Comparison of ENCODE assay signal across 21 mouse cellular contexts in genomic region chr16:90565182-90565581, GRCm38 (mm10).
DNase-seq lines count a peak whose midpoint lies in the region; ATAC-seq lines count a peak whose summit lies in the region.
"Had no signal": no experiment of that assay in that cellular context is flagged by ENCODE, and none has a peak within 500 bp of the region (broad histone marks: within the 10 kb centered on the region; RNA-seq: fewer than 3 reads in every experiment).

No protein-coding gene starts in this region.

- 0 out of 2 replicates have a peak overlapping the region, but pooled peaks have one; percentile 9 for H3K27ac ChIP-seq in hindbrain, embryonic 13.5 days
- no peak overlapping the region for H3K27ac ChIP-seq in hindbrain, embryonic 12.5 days
- H3K27ac ChIP-seq: gastrocnemius, adult 2 months; liver, embryonic 12.5 days; midbrain, embryonic 12.5 days; stomach, postnatal 0 days had no signal

- 69% methylated on average over 2 of the region's 2 CpGs for WGBS in hindbrain, embryonic 13.5 days
- 80% methylated on average over 2 of the region's 2 CpGs for WGBS in hindbrain, embryonic 12.5 days

- H3K9me3 ChIP-seq in hindbrain, embryonic 13.5 days: no peaks in the 10 kb centered on the region
- no peaks in the 10 kb centered on the region for H3K9me3 ChIP-seq in hindbrain, embryonic 12.5 days (replicated peaks)
- H3K9me3 ChIP-seq: liver, embryonic 12.5 days; midbrain, embryonic 12.5 days had no signal

- ATAC-seq in hindbrain, embryonic 13.5 days (ENCODE audit: low FRiP score): no peak
- ATAC-seq in hindbrain, embryonic 12.5 days (ENCODE audit: low FRiP score): no peak
- no peak for ATAC-seq in megakaryocyte progenitor cell, adult 5-6 weeks (replicated peaks; ENCODE audit: poor library complexity)
- ATAC-seq: activated CD4-positive, CD25-positive, alpha-beta regulatory T cell, adult 4 months; CD4-positive, CD25-positive, alpha-beta regulatory T cell, adult 4 months; hindbrain, embryonic 16.5 days; liver, embryonic 12.5 days had no signal

- no peaks in the 10 kb centered on the region for H3K27me3 ChIP-seq in hindbrain, embryonic 13.5 days
- no peaks in the 10 kb centered on the region for H3K27me3 ChIP-seq in hindbrain, embryonic 12.5 days
- H3K27me3 ChIP-seq: liver, embryonic 12.5 days; midbrain, embryonic 12.5 days had no signal

- H3K36me3 ChIP-seq in hindbrain, embryonic 13.5 days: no peaks in the 10 kb centered on the region
- H3K36me3 ChIP-seq in hindbrain, embryonic 12.5 days: no peaks in the 10 kb centered on the region
- H3K36me3 ChIP-seq: liver, embryonic 12.5 days; midbrain, embryonic 12.5 days had no signal

- no peak overlapping the region for H3K4me2 ChIP-seq in hindbrain, embryonic 13.5 days
- no peak overlapping the region for H3K4me2 ChIP-seq in hindbrain, embryonic 12.5 days (replicated peaks)
- H3K4me2 ChIP-seq: liver, embryonic 12.5 days; midbrain, embryonic 12.5 days had no signal

- H3K4me1 ChIP-seq in hindbrain, embryonic 13.5 days (replicated peaks): 0 out of 2 replicates have a peak, but pooled peaks cover 4% of the 10 kb centered on the region
- no peaks in the 10 kb centered on the region for H3K4me1 ChIP-seq in hindbrain, embryonic 12.5 days
- H3K4me1 ChIP-seq: liver, embryonic 12.5 days; midbrain, embryonic 12.5 days had no signal

- H3K9ac ChIP-seq in hindbrain, embryonic 13.5 days: no peak overlapping the region
- no peak overlapping the region for H3K9ac ChIP-seq in hindbrain, embryonic 12.5 days
- H3K9ac ChIP-seq: liver, embryonic 12.5 days; midbrain, embryonic 12.5 days had no signal

- no peak overlapping the region for H3K4me3 ChIP-seq in hindbrain, embryonic 13.5 days
- no peak overlapping the region for H3K4me3 ChIP-seq in hindbrain, embryonic 12.5 days
- H3K4me3 ChIP-seq: erythroblast, embryonic 14.5 days; gastrocnemius, adult 2 months; liver, embryonic 12.5 days; midbrain, embryonic 12.5 days had no signal

- DNase-seq in right cerebral cortex, adult 18-20 months: peak; percentile 13
- DNase-seq in right cerebral cortex, postnatal 4 days: no peak
- peak; percentile 3 for DNase-seq in fat pad, adult 2 months (ENCODE audit: extremely low read depth, low read depth, low spot score)
- peak; percentile 32 for DNase-seq in layer of hippocampus, adult 9-11 months
- no peak for DNase-seq in frontal cortex, postnatal 36 days (ENCODE audit: low spot score in 2 of 2)
- DNase-seq: cerebellum, adult 8-10 months; gastrocnemius, adult 2 months; heart, postnatal 14 days; kidney, adult 18-20 months; left cerebral cortex, postnatal 4 days; thymus, postnatal 14 days had no signal

Comparison
In these comparisons a context has a peak if more than half of its experiments do, and no peak if none do; other contexts are left out.
1. DNase-seq: peak in right cerebral cortex, adult 18-20 months (single experiment), fat pad, adult 2 months (single experiment) and layer of hippocampus, adult 9-11 months (single experiment); none in right cerebral cortex, postnatal 4 days (single experiment) and frontal cortex, postnatal 36 days (0 of 2).